13 mouse cellular contexts compared by ENCODE assay signal in the genomic region with DNA sequence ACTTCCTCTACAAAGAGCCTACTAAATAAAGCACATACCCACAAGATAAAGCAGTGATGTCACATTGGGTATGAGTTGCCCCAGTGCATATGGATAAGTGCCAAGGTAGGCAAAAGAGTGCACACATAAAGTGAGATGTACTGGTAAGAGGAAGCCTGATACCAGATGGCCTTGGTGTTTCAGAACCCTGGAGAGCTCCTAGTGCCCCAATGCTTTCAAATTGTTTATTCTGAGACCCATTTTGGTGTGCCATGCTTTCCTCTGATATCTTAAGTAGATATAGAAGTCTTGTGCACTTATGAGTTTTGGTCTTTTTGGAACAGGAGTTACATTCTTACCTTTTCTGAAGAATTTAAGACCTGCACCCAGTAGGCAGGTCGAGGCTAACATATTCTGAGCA.
DNase-seq lines count a peak whose midpoint lies in the region; ATAC-seq and TF ChIP-seq lines count a peak whose summit lies in the region.
"Had no signal": no experiment of that assay in that cellular context is flagged by ENCODE, and none has a peak within 500 bp of the region (broad histone marks: within the 10 kb centered on the region; RNA-seq: fewer than 3 reads in every experiment).

No protein-coding gene starts in this region.

- ATAC-seq in megakaryocyte progenitor cell, adult 5-6 weeks (replicated peaks; ENCODE audit: poor library complexity) = no peak
- ATAC-seq: Patski had no signal

- no peak for TF ChIP-seq RAD21 in MEL (IDR thresholded peaks at IDR 0.05; ENCODE audit: low read depth, low read length)

- peak; percentile 48 to 53 for DNase-seq in kidney, postnatal 4 days
- DNase-seq in kidney, adult 2 months = no peak
- peak; percentile 64 for DNase-seq in MEL (ENCODE audit: low read depth, low spot score)
- peak; percentile 5 for DNase-seq in adrenal gland, postnatal 25 days
- DNase-seq in hindlimb bud, embryonic 11.5 days (ENCODE audit: extremely low spot score, low read depth, low spot score) = peak; percentile 6
- DNase-seq in spleen, adult 18-20 months = no peak
- DNase-seq: cerebellum, adult 11-12 months; layer of hippocampus, adult 9-11 months had no signal

- no peaks in the 10 kb centered on the region for H3K79me2 ChIP-seq in MEL (ENCODE audit: control insufficient read depth, insufficient read depth, low read length, poor library complexity)

- no peak for TF ChIP-seq CTCF in kidney, adult 2 months (conservative IDR thresholded peaks at IDR 0.05; ENCODE audit: insufficient read depth, insufficient read length, low read depth, low read length)
- TF ChIP-seq CTCF in MEL (IDR thresholded peaks at IDR 0.05 in 2 of 3, conservative IDR thresholded peaks at IDR 0.05 in 1 of 3; ENCODE audit: control insufficient read depth in 1 of 3, insufficient read depth in 1 of 3, low read depth in 2 of 3, low read length in 3 of 3, poor library complexity in 1 of 3, severe bottlenecking in 1 of 3) = no peak

- H3K4me3 ChIP-seq in kidney, adult 2 months (ENCODE audit: insufficient read depth, low read depth, low read length) = no peak overlapping the region
- H3K4me3 ChIP-seq in MEL (ENCODE audit: control insufficient read depth in 1 of 2, insufficient read depth in 1 of 2, low read depth in 2 of 2, low read length in 2 of 2) = no peak overlapping the region
- H3K4me3 ChIP-seq: heart, embryonic 13.5 days; megakaryocyte, embryonic 14.5 days; neural tube, embryonic 12.5 days had no signal

- H3K9ac ChIP-seq in MEL (ENCODE audit: control insufficient read depth, low read depth, low read length, poor library complexity, severe bottlenecking) = no peak overlapping the region
- H3K9ac ChIP-seq: heart, embryonic 13.5 days; neural tube, embryonic 12.5 days had no signal

- no peaks in the 10 kb centered on the region for H3K36me3 ChIP-seq in kidney, adult 2 months (ENCODE audit: control insufficient read depth, insufficient read depth, low read length)
- H3K36me3 ChIP-seq in MEL (ENCODE audit: control insufficient read depth in 1 of 2, insufficient read depth in 2 of 2, low read length in 2 of 2) = no peaks in the 10 kb centered on the region
- H3K36me3 ChIP-seq: heart, embryonic 13.5 days; neural tube, embryonic 12.5 days had no signal

- 48% methylated on average over 1 of the region's 1 CpGs for WGBS in kidney, adult 2 months

- no peak for TF ChIP-seq POLR2A in kidney, adult 2 months (IDR thresholded peaks at IDR 0.05; ENCODE audit: low read depth, low read length)
- TF ChIP-seq POLR2A in MEL (IDR thresholded peaks at IDR 0.05; ENCODE audit: control insufficient read depth in 1 of 2, insufficient read depth in 1 of 2, low read depth in 1 of 2, low read length in 2 of 2, poor library complexity in 1 of 2) = no peak

- no peak overlapping the region for H3K27ac ChIP-seq in kidney, adult 2 months (ENCODE audit: insufficient read depth, low read depth, low read length)
- no peak overlapping the region for H3K27ac ChIP-seq in MEL (ENCODE audit: control insufficient read depth, low read depth, low read length)
- H3K27ac ChIP-seq: heart, embryonic 13.5 days; neural tube, embryonic 12.5 days had no signal

- no peaks in the 10 kb centered on the region for H3K9me3 ChIP-seq in MEL (replicated peaks; ENCODE audit: insufficient read depth, low read length)
- H3K9me3 ChIP-seq: heart, embryonic 13.5 days; megakaryocyte, embryonic 14.5 days; neural tube, embryonic 12.5 days had no signal

- H3K4me1 ChIP-seq in kidney, adult 2 months (ENCODE audit: control insufficient read depth, insufficient read depth, low read length) = no peaks in the 10 kb centered on the region
- H3K4me1 ChIP-seq in MEL (ENCODE audit: control insufficient read depth in 1 of 2, insufficient read depth in 2 of 2, low read length in 2 of 2) = no peaks in the 10 kb centered on the region
- H3K4me1 ChIP-seq: heart, embryonic 13.5 days; megakaryocyte, embryonic 14.5 days; neural tube, embryonic 12.5 days had no signal

- no peaks in the 10 kb centered on the region for H3K27me3 ChIP-seq in kidney, adult 2 months (replicated peaks; ENCODE audit: control insufficient read depth, insufficient read depth, low read length)
- no peaks in the 10 kb centered on the region for H3K27me3 ChIP-seq in MEL (ENCODE audit: control insufficient read depth in 1 of 2, insufficient read depth in 2 of 2, low read length in 2 of 2)
- H3K27me3 ChIP-seq: neural tube, embryonic 12.5 days had no signal

- no peak for TF ChIP-seq EP300 in MEL (IDR thresholded peaks at IDR 0.05; ENCODE audit: low read depth in 1 of 2, low read length in 2 of 2)

TF ChIP-seq in MEL, 35 proteins besides CTCF, POLR2A, EP300 and RAD21:
- TF ChIP-seq USF2 (IDR thresholded peaks at IDR 0.05; ENCODE audit: borderline replicate concordance in 1 of 2, insufficient read depth in 1 of 2, low read depth in 1 of 2, low read length in 2 of 2) (no peak), ETS1 (IDR thresholded peaks at IDR 0.05; ENCODE audit: low read depth, low read length) (no peak), NRF1 (IDR thresholded peaks at IDR 0.05; ENCODE audit: insufficient read depth, low read depth, low read length, poor library complexity, severe bottlenecking) (no peak), TBP (IDR thresholded peaks at IDR 0.05; ENCODE audit: low read depth, low read length) (no peak), SIN3A (IDR thresholded peaks at IDR 0.05; ENCODE audit: low read length) (0 out of 2 replicates have a peak, but pooled peaks have one; percentile 31), GATA1 (IDR thresholded peaks at IDR 0.05; ENCODE audit: low read depth, low read length) (no peak), TAL1 (IDR thresholded peaks at IDR 0.05; ENCODE audit: low read length) (no peak), TCF12 (IDR thresholded peaks at IDR 0.05; ENCODE audit: low read depth, low read length) (no peak), MXI1 (IDR thresholded peaks at IDR 0.05; ENCODE audit: low read depth, low read length) (peak; percentile 66; the same call in 1 of the 2 replicates), ZNF384 (IDR thresholded peaks at IDR 0.05; ENCODE audit: low read depth, low read length) (no peak), MAFK (IDR thresholded peaks at IDR 0.05; ENCODE audit: borderline replicate concordance, low read depth, low read length) (no peak), GABPA (IDR thresholded peaks at IDR 0.05; ENCODE audit: low read depth, low read length) (no peak), HCFC1 (IDR thresholded peaks at IDR 0.05; ENCODE audit: low read depth, low read length) (no peak)
TF ChIP-seq in MEL: peak in this region for 2.

Comparison
In these comparisons a context has a peak if more than half of its experiments do, and no peak if none do; other contexts are left out.
1. DNase-seq: peak in kidney, postnatal 4 days (2 of 2), MEL (single experiment), adrenal gland, postnatal 25 days (single experiment) and hindlimb bud, embryonic 11.5 days (single experiment); none in kidney, adult 2 months (single experiment) and spleen, adult 18-20 months (0 of 2).